Mouse (Mus musculus) olfactory bulb, adult 2 months (tissue): ENCODE measurements around the gene Tbc1d5. TPM values are rescaled to one million over a fixed set of nuclear protein-coding genes. Genes with fewer than 3 reads are reported as not detected.
"Not testable (repeated sequence)": the region's sequence is repeated elsewhere in the genome, so short reads cannot be mapped to it uniquely, and the experiment has no call there.

Source experiments
- H3K27ac ChIP-seq: fragments of 200-500 bp; 2 replicates; pipeline ENCODE4 v1.5.1; 2012; ENCODE audit warnings: low read depth, low read length; ENCODE audit not compliant: insufficient read depth
- H3K4me1 ChIP-seq: fragments of 200-500 bp; 2 replicates; pipeline ENCODE4 v1.6.1; 2012; ENCODE audit warnings: low read length; ENCODE audit not compliant: control insufficient read depth, insufficient read depth
- H3K4me3 ChIP-seq: fragments of 200-500 bp; 2 replicates; pipeline ENCODE4 v1.5.1; 2012; ENCODE audit warnings: mild to moderate bottlenecking, low read depth, low read length, moderate library complexity; ENCODE audit not compliant: insufficient read depth
- CTCF ChIP-seq: fragments of 200-500 bp; IDR thresholded peaks from 2 replicates; pipeline ENCODE4 v1.5.1; 2012; ENCODE audit warnings: low read depth, mild to moderate bottlenecking, low read length, moderate library complexity; ENCODE audit not compliant: insufficient read depth
- POLR2A ChIP-seq: fragments of 200-500 bp; IDR thresholded peaks from 2 replicates; pipeline ENCODE4 v1.6.1; 2012; ENCODE audit warnings: mild to moderate bottlenecking, low read depth, low read length, moderate library complexity; ENCODE audit not compliant: insufficient read depth
- WGBS: fragments of 180-500 bp; shearing (Covaris S2); methylation state at CpG from one replicate; pipeline ENCODE4 v1.1.7; 2018; 5-methylcytosine and 5-hydroxymethylcytosine counted together
- polyA plus RNA-seq: library from polyadenylated mRNA; stranded (reverse); fragments of >200 nt; gene quantifications from 2 replicates; pipeline ENCODE4 v1.2.4, GENCODE M21; 2012; ENCODE audit warnings: low replicate concordance; ENCODE audit not compliant: missing spikeins, insufficient read depth, insufficient read length

The Tbc1d5 gene
- polyA plus RNA-seq, 1 experiment, result not detected

- 0 out of 2 replicates have a peak, but pooled peaks cover 12% of the 10 kb centered on the region for H3K4me1 ChIP-seq
- TF ChIP-seq CTCF, result no peak
- TF ChIP-seq POLR2A, result no peak
- no peak overlapping the region for H3K4me3 ChIP-seq
- WGBS, result 95% methylated on average over 5 of the region's 5 CpGs
- no peak overlapping the region for H3K27ac ChIP-seq
Measured at GRCm38 (mm10) chr17:50731876-50732275, 447.3 kb downstream of the Tbc1d5 start.

GRCm38 (mm10) chr17:50730896-50731295 lies 448.3 kb downstream of the Tbc1d5 start:
- Histone ChIP-seq H3K27ac (no peak overlapping the region), H3K4me1 (0 out of 2 replicates have a peak, but pooled peaks cover 7% of the 10 kb centered on the region), H3K4me3 (no peak overlapping the region)
- TF ChIP-seq POLR2A, result no peak
- no peak for TF ChIP-seq CTCF
- 87% methylated on average over 2 of the region's 2 CpGs for WGBS

- WGBS, result 88% methylated on average over 6 of the region's 6 CpGs
- TF ChIP-seq POLR2A, result no peak
- Histone ChIP-seq H3K4me1 (no peaks in the 10 kb centered on the region), H3K4me3 (no peak overlapping the region), H3K27ac (no peak overlapping the region)
Measured at GRCm38 (mm10) chr17:50729577-50729976, 449.6 kb downstream of the Tbc1d5 start.

GRCm38 (mm10) chr17:50729031-50729430 lies 450.1 kb downstream of the Tbc1d5 start:
- no peak overlapping the region for H3K4me3 ChIP-seq
- 90% methylated on average over 2 of the region's 2 CpGs for WGBS
- TF ChIP-seq CTCF (no peak), POLR2A (no peak)

GRCm38 (mm10) chr17:50726265-50726664 lies 452.9 kb downstream of the Tbc1d5 start:
- Histone ChIP-seq H3K4me3 (no peak overlapping the region), H3K27ac (no peak overlapping the region), H3K4me1 (no peaks in the 10 kb centered on the region)
- TF ChIP-seq POLR2A (no peak), CTCF (no peak)
- WGBS, result 92% methylated on average over 2 of the region's 2 CpGs

More at GRCm38 (mm10) chr17:50729031-50729430, 450.1 kb downstream of the Tbc1d5 start:
- no peak overlapping the region for H3K27ac ChIP-seq
- no peaks in the 10 kb centered on the region for H3K4me1 ChIP-seq

GRCm38 (mm10) chr17:50724376-50724775 lies 454.8 kb downstream of the Tbc1d5 start:
- TF ChIP-seq POLR2A (no peak), CTCF (no peak)
- WGBS, result 62% methylated on average over 2 of the region's 2 CpGs
- no peaks in the 10 kb centered on the region for H3K4me1 ChIP-seq

GRCm38 (mm10) chr17:50717586-50717985 lies 461.6 kb downstream of the Tbc1d5 start:
- H3K27ac ChIP-seq, result no peak overlapping the region
- no peaks in the 10 kb centered on the region for H3K4me1 ChIP-seq
- no peak for TF ChIP-seq CTCF
- no peak for TF ChIP-seq POLR2A
- no peak overlapping the region for H3K4me3 ChIP-seq
- WGBS, result 83% methylated on average over 5 of the region's 5 CpGs

More at GRCm38 (mm10) chr17:50724376-50724775, 454.8 kb downstream of the Tbc1d5 start:
- H3K4me3 ChIP-seq, result no peak overlapping the region
- H3K27ac ChIP-seq, result no peak overlapping the region

- Histone ChIP-seq H3K27ac (no peak overlapping the region), H3K4me1 (no peaks in the 10 kb centered on the region), H3K4me3 (no peak overlapping the region)
- 62% methylated on average over 7 of the region's 7 CpGs for WGBS
- TF ChIP-seq POLR2A (no peak), CTCF (no peak)
Measured at GRCm38 (mm10) chr17:50710497-50711222, 468.5 kb downstream of the Tbc1d5 start.

- WGBS, result 7% methylated on average over 39 of the region's 39 CpGs
- H3K27ac ChIP-seq, H3K4me1 ChIP-seq, H3K4me3 ChIP-seq: not testable (repeated sequence)
Measured at GRCm38 (mm10) chr17:50698410-50698809, 480.7 kb downstream of the Tbc1d5 start.

GRCm38 (mm10) chr17:50688135-50688534 lies 491.0 kb downstream of the Tbc1d5 start:
- H3K4me3 ChIP-seq, result no peak overlapping the region
- TF ChIP-seq POLR2A (no peak), CTCF (no peak)
- H3K4me1 ChIP-seq, result no peaks in the 10 kb centered on the region
- no peak overlapping the region for H3K27ac ChIP-seq
- 82% methylated on average over 6 of the region's 6 CpGs for WGBS
